Mouse (Mus musculus) kidney, adult 2 months (tissue): ENCODE measurements around the gene Ssh1.

ENCODE experiments used
- CTCF ChIP-seq: fragments of 200-500 bp; conservative IDR thresholded peaks from 2 replicates; pipeline ENCODE4 v1.5.1; 2011; ENCODE audit warnings: low read depth, mild to moderate bottlenecking, control low read depth, low read length, moderate library complexity, mixed read lengths; ENCODE audit not compliant: insufficient read depth, insufficient read length
- POLR2A ChIP-seq: fragments of 200-500 bp; IDR thresholded peaks from one replicate; pipeline ENCODE4 v1.6.1; 2011; ENCODE audit warnings: low read depth, low read length, control low read depth

DNA sequence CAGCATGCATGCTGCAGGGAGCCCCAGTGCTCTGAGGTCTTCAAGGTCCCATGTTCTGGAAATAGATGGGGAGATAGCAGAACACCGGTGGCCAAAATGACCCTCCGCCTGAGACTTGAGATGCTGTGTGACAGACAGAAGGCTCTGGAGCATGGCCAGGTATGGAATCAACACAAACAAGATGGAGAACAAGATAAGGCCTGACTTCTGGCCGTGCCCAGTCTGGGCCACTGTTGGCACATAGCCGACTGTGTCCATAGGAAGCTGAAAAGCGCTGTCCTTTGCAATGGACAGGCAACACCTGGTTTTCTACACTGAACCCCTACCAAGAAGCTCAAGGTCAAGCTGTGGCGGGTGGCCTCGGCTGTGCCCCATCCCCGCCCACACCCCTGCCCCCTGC, 19.9 kb downstream of the Ssh1 start:
- TF ChIP-seq CTCF (no peak), POLR2A (no peak)
